Mouse (Mus musculus) neural tube, embryonic 15.5 days (tissue): ENCODE measurements at regions not wholly inside any gene's neighbourhood (a gene's known extent, or its start where the extent isn't known, plus 50 kb on each side); places are given as distances from the start of the nearest gene placed in this dataset.

Source experiments
- ATAC-seq: fragments of 200-750 bp; cut with Nextera tagmentation; 2 replicates; pipeline ENCODE4 v1.8.0; 2017; ENCODE audit warnings: mild to moderate bottlenecking, moderate TSS enrichment, moderate library complexity; ENCODE audit not compliant: low FRiP score
- H3K27ac ChIP-seq: fragments of 300-500 bp; sonication (generic); replicated peaks from 2 replicates; pipeline ENCODE4 v1.5.1; 2015; ENCODE audit warnings: mild to moderate bottlenecking, inconsistent platforms
- H3K27me3 ChIP-seq: fragments of 300-500 bp; sonication (generic); replicated peaks from 2 replicates; pipeline ENCODE4 v1.6.1; 2015; ENCODE audit warnings: inconsistent platforms
- H3K36me3 ChIP-seq: fragments of 300-500 bp; sonication (generic); 2 replicates; pipeline ENCODE4 v1.6.1; 2015; ENCODE audit warnings: inconsistent platforms
- H3K4me1 ChIP-seq: fragments of 300-500 bp; sonication (generic); 2 replicates; pipeline ENCODE4 v1.6.1; 2015; ENCODE audit warnings: inconsistent platforms
- H3K4me2 ChIP-seq: fragments of 300-500 bp; sonication (generic); 2 replicates; pipeline ENCODE4 v1.6.1; 2015; ENCODE audit warnings: inconsistent platforms, mild to moderate bottlenecking, moderate library complexity
- H3K4me3 ChIP-seq: fragments of 300-500 bp; sonication (generic); replicated peaks from 2 replicates; pipeline ENCODE4 v1.5.1; 2015; ENCODE audit warnings: mild to moderate bottlenecking, inconsistent platforms
- H3K9ac ChIP-seq: fragments of 300-500 bp; sonication (generic); replicated peaks from 2 replicates; pipeline ENCODE4 v1.6.1; 2015; ENCODE audit warnings: mild to moderate bottlenecking, inconsistent platforms
- H3K9me3 ChIP-seq: fragments of 300-500 bp; sonication (generic); replicated peaks from 2 replicates; pipeline ENCODE4 v1.6.1; 2016; ENCODE audit warnings: inconsistent platforms
- WGBS: fragments of 180-500 bp; shearing (Covaris S2); methylation state at CpG from one replicate; pipeline ENCODE4 v1.1.7; 2015; ENCODE audit warnings: mixed read lengths; 5-methylcytosine and 5-hydroxymethylcytosine counted together

GRCm38 (mm10) chr2:78403890-78404289 is 457.7 kb upstream of the Cwc22 start:
- H3K36me3 ChIP-seq, result no peaks in the 10 kb centered on the region
- no peak overlapping the region for H3K9ac ChIP-seq
- H3K4me2 ChIP-seq, result no peak overlapping the region
- H3K27ac ChIP-seq, result no peak overlapping the region
- H3K4me1 ChIP-seq, result no peaks in the 10 kb centered on the region
- no peaks in the 10 kb centered on the region for H3K27me3 ChIP-seq
- no peaks in the 10 kb centered on the region for H3K9me3 ChIP-seq
- no peak overlapping the region for H3K4me3 ChIP-seq
- WGBS, result 89% methylated on average over 3 of the region's 3 CpGs
- no peak for ATAC-seq

GRCm38 (mm10) chr2:78399236-78399635 is 453.1 kb upstream of the Cwc22 start:
- no peaks in the 10 kb centered on the region for H3K4me1 ChIP-seq
- no peaks in the 10 kb centered on the region for H3K9me3 ChIP-seq
- H3K9ac ChIP-seq, result no peak overlapping the region
- no peak for ATAC-seq
- no peak overlapping the region for H3K4me2 ChIP-seq
- H3K36me3 ChIP-seq, result no peaks in the 10 kb centered on the region
- no peak overlapping the region for H3K4me3 ChIP-seq
- no peak overlapping the region for H3K27ac ChIP-seq
- no peaks in the 10 kb centered on the region for H3K27me3 ChIP-seq

- no peak overlapping the region for H3K9ac ChIP-seq
- no peak for ATAC-seq
These were observed 450.7 kb upstream of the Cwc22 start for GRCm38 (mm10) chr2:78396924-78397323.

GRCm38 (mm10) chr2:78393090-78393489 is 446.9 kb upstream of the Cwc22 start:
- Histone ChIP-seq H3K9ac (no peak overlapping the region), H3K36me3 (no peaks in the 10 kb centered on the region), H3K27ac (no peak overlapping the region), H3K4me3 (no peak overlapping the region), H3K4me1 (no peaks in the 10 kb centered on the region), H3K27me3 (no peaks in the 10 kb centered on the region), H3K4me2 (no peak overlapping the region), H3K9me3 (no peaks in the 10 kb centered on the region)
- 36% methylated on average over 4 of the region's 4 CpGs for WGBS
- ATAC-seq, result no peak

More at GRCm38 (mm10) chr2:78396924-78397323, 450.7 kb upstream of the Cwc22 start:
- Histone ChIP-seq H3K27me3 (no peaks in the 10 kb centered on the region), H3K9me3 (no peaks in the 10 kb centered on the region), H3K4me2 (no peak overlapping the region), H3K4me1 (no peaks in the 10 kb centered on the region), H3K4me3 (no peak overlapping the region), H3K27ac (no peak overlapping the region), H3K36me3 (no peaks in the 10 kb centered on the region)
- 83% methylated on average over 3 of the region's 3 CpGs for WGBS

- Histone ChIP-seq H3K4me2 (no peak overlapping the region), H3K27ac (no peak overlapping the region), H3K9me3 (no peaks in the 10 kb centered on the region), H3K4me3 (no peak overlapping the region), H3K36me3 (no peaks in the 10 kb centered on the region), H3K27me3 (no peaks in the 10 kb centered on the region), H3K9ac (no peak overlapping the region), H3K4me1 (no peaks in the 10 kb centered on the region)
- 40% methylated on average over 2 of the region's 2 CpGs for WGBS
- no peak for ATAC-seq
These were observed 446.2 kb upstream of the Cwc22 start for GRCm38 (mm10) chr2:78392425-78392824.

GRCm38 (mm10) chr2:78388001-78388400 is 441.8 kb upstream of the Cwc22 start:
- 72% methylated on average over 4 of the region's 4 CpGs for WGBS
- no peak for ATAC-seq
- H3K4me3 ChIP-seq, result no peak overlapping the region

GRCm38 (mm10) chr2:78381234-78381633 is 435.1 kb upstream of the Cwc22 start:
- no peak overlapping the region for H3K4me3 ChIP-seq
- H3K27ac ChIP-seq, result no peak overlapping the region
- H3K4me2 ChIP-seq, result no peak overlapping the region
- no peaks in the 10 kb centered on the region for H3K36me3 ChIP-seq
- no peaks in the 10 kb centered on the region for H3K27me3 ChIP-seq
- no peaks in the 10 kb centered on the region for H3K4me1 ChIP-seq
- H3K9me3 ChIP-seq, result no peaks in the 10 kb centered on the region
- ATAC-seq, result no peak
- no peak overlapping the region for H3K9ac ChIP-seq

More at GRCm38 (mm10) chr2:78388001-78388400, 441.8 kb upstream of the Cwc22 start:
- no peak overlapping the region for H3K9ac ChIP-seq
- no peaks in the 10 kb centered on the region for H3K36me3 ChIP-seq
- no peaks in the 10 kb centered on the region for H3K27me3 ChIP-seq
- H3K4me1 ChIP-seq, result no peaks in the 10 kb centered on the region
- no peaks in the 10 kb centered on the region for H3K9me3 ChIP-seq
- H3K27ac ChIP-seq, result no peak overlapping the region
- no peak overlapping the region for H3K4me2 ChIP-seq

- Histone ChIP-seq H3K9me3 (no peaks in the 10 kb centered on the region), H3K4me3 (no peak overlapping the region), H3K27ac (no peak overlapping the region), H3K4me1 (no peaks in the 10 kb centered on the region), H3K27me3 (no peaks in the 10 kb centered on the region), H3K9ac (no peak overlapping the region), H3K4me2 (no peak overlapping the region), H3K36me3 (no peaks in the 10 kb centered on the region)
- WGBS, result 79% methylated on average over 5 of the region's 5 CpGs
- ATAC-seq, result no peak
These were observed 385.7 kb upstream of the Cwc22 start for GRCm38 (mm10) chr2:78331736-78332475.

GRCm38 (mm10) chr2:78326091-78326490 is 379.9 kb upstream of the Cwc22 start:
- ATAC-seq, result no peak
- H3K9ac ChIP-seq, result no peak overlapping the region
- H3K27me3 ChIP-seq, result no peaks in the 10 kb centered on the region
- H3K9me3 ChIP-seq, result no peaks in the 10 kb centered on the region
- 92% methylated on average over 2 of the region's 2 CpGs for WGBS
- no peak overlapping the region for H3K27ac ChIP-seq
- H3K36me3 ChIP-seq, result no peaks in the 10 kb centered on the region
- no peak overlapping the region for H3K4me3 ChIP-seq
- H3K4me2 ChIP-seq, result no peak overlapping the region
- H3K4me1 ChIP-seq, result no peaks in the 10 kb centered on the region

- no peak overlapping the region for H3K27ac ChIP-seq
- no peaks in the 10 kb centered on the region for H3K36me3 ChIP-seq
- H3K9me3 ChIP-seq, result no peaks in the 10 kb centered on the region
- no peaks in the 10 kb centered on the region for H3K27me3 ChIP-seq
- H3K4me2 ChIP-seq, result no peak overlapping the region
- ATAC-seq, result no peak
- WGBS, result 65% methylated on average over 3 of the region's 3 CpGs
- H3K9ac ChIP-seq, result no peak overlapping the region
- no peak overlapping the region for H3K4me3 ChIP-seq
- H3K4me1 ChIP-seq, result no peaks in the 10 kb centered on the region
These were observed 376.2 kb upstream of the Cwc22 start for GRCm38 (mm10) chr2:78322216-78322965.

- Histone ChIP-seq H3K9me3 (no peaks in the 10 kb centered on the region), H3K4me2 (no peak overlapping the region), H3K9ac (no peak overlapping the region), H3K36me3 (no peaks in the 10 kb centered on the region), H3K27me3 (no peaks in the 10 kb centered on the region), H3K4me3 (no peak overlapping the region), H3K4me1 (no peaks in the 10 kb centered on the region), H3K27ac (no peak overlapping the region)
- ATAC-seq, result no peak
- 55% methylated on average over 13 of the region's 13 CpGs for whole genome bisulfite sequencing
These were observed 365.8 kb upstream of the Cwc22 start for GRCm38 (mm10) chr2:78311766-78312491.

- Histone ChIP-seq H3K27ac (no peak overlapping the region), H3K4me3 (no peak overlapping the region), H3K4me1 (no peaks in the 10 kb centered on the region), H3K9me3 (no peaks in the 10 kb centered on the region), H3K27me3 (no peaks in the 10 kb centered on the region), H3K4me2 (no peak overlapping the region), H3K9ac (no peak overlapping the region), H3K36me3 (no peaks in the 10 kb centered on the region)
- ATAC-seq, result no peak
- 81% methylated on average over 2 of the region's 2 CpGs for WGBS
These were observed 363.2 kb upstream of the Cwc22 start for GRCm38 (mm10) chr2:78309361-78309760.
